Mouse (Mus musculus) CD4-positive, CD25-positive, alpha-beta regulatory T cell, adult 9 weeks (primary cell): ENCODE data around the gene Rhox12. TPM values are rescaled to one million over a fixed set of nuclear protein-coding genes. Genes with fewer than 3 reads are reported as not detected.

Experiments used
- polyA plus RNA-seq: library from polyadenylated mRNA; unstranded; fragments of 100-300 nt; shearing (Covaris generic); gene quantifications from one replicate; pipeline ENCODE4 v1.2.1, GENCODE M21; 2017

Gene Rhox12
- not detected for polyA plus RNA-seq

DNA sequence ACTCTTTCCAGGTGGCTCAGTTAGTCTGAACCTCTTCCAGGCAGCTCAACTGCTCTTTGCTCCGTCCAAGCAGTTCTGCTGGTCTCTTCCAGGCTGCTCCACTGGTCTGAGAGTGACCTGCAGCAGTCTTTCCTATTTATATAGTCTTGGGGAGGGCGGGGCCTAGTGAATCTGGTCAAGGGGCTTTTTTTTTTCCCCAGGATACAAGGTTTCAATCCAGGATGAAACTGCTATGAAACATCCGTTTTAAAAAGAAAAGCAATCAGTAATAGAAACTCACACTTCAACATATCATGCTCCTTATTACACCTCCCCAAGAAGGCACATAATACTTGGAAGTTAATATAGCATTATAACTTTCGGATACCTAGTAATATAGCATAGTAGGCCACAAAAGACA, at the start of gene Rhox12:
Gene Rhox12, minus strand, starts transcription at position 101 of the 400 bp plus-strand sequence.

DNA sequence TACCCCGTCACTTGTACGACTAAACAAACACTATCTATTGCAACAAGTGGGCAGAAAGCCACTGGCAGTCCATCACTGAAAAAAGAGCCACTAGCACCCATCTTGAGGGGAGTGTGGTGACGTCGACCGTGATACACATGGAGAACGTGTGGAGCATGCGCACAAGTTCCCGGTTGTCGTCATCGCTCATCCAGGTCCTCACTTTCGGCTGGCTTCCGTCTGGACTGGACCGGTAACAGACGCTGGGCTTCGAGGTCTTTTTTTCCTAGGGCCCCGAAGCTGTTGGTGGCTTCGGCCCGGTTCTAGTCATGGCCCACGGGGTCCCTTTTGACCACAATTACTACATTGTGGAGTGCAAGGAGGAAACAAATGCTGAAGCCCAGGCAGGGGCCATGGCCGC, 10.3 kb upstream of the Rhox12 start, which contains the start of gene Rhox13:
Gene Rhox13, plus strand, starts transcription at position 238 of the 400 bp plus-strand sequence.

DNA sequence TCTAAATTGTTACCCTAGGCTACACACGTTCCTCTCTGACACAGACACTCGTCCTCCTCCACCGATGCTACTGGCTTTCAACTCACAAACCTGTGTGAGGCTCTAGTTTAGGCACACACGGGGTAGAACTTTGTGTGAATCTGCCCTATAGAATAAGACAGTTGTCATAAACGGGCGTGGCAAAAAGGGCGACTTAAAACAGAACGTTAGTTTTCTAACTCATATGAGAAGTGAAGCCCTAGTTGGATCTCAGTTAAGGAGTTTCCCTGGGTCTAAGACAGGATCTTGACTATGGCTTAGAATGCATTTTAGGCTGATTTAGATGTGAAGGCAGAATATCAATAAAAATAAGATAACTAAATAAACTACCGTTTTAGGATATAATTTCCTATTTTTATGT, 25.7 kb downstream of the Rhox12 start, which contains the start of gene Rhox11:
Gene Rhox11, minus strand, starts transcription at position 101 of the 400 bp plus-strand sequence.

GRCm38 (mm10) chrX:38066175-38066574, 44.5 kb downstream of the Rhox12 start, which contains the start of gene Rhox10:
Rhox10 (plus strand) TSS chrX:38066475.

Other genes starting within 250 kb of the Rhox12 start
- gene Rhox8, start 232.0 kb downstream of the Rhox12 start, polyA plus RNA-seq, result not detected
- gene Rhox7b, start 213.7 kb downstream of the Rhox12 start, polyA plus RNA-seq, result not detected
- not detected for gene Rhox9, start 209.1 kb downstream of the Rhox12 start, polyA plus RNA-seq
- gene Btg1-ps1, start 92.1 kb downstream of the Rhox12 start, polyA plus RNA-seq, result not detected
- not detected for gene Btg1-ps2, start 67.8 kb downstream of the Rhox12 start, polyA plus RNA-seq
- not detected for gene Rhox10, start 44.4 kb downstream of the Rhox12 start, polyA plus RNA-seq
- not detected for gene Rhox11, start 25.8 kb downstream of the Rhox12 start, polyA plus RNA-seq
- not detected for gene Rhox13, start 10.3 kb upstream of the Rhox12 start, polyA plus RNA-seq
- gene Zbtb33, start 78.9 kb upstream of the Rhox12 start, polyA plus RNA-seq, result 1.3 TPM
- 1.1 TPM for gene Tmem255a, start 141.5 kb upstream of the Rhox12 start, polyA plus RNA-seq
- gene Atp1b4, start 205.3 kb upstream of the Rhox12 start, polyA plus RNA-seq, result not detected